Mouse (Mus musculus) liver, embryonic 14.5 days (tissue): ENCODE results near the gene Orai1. TPM values are rescaled to one million over a fixed set of nuclear protein-coding genes. Genes with fewer than 3 reads are reported as not detected.

Experiments used
- ATAC-seq: fragments of 200-750 bp; cut with Nextera tagmentation; 2 replicates; pipeline ENCODE4 v1.8.0; 2017; ENCODE audit warnings: moderate number of reproducible peaks, mild to moderate bottlenecking, moderate library complexity; ENCODE audit not compliant: insufficient read depth
- DNase-seq, 3 experiments: peaks; one replicate each; pipeline ENCODE4 v3.0.0-alpha.2; 2012 to 2013; ENCODE audit warnings: low read depth in 3 of 3, low spot score in 3 of 3
- H3K27ac ChIP-seq: fragments of 300-500 bp; sonication (generic); 2 replicates; pipeline ENCODE4 v1.5.1; 2014; ENCODE audit warnings: moderate library complexity, mild to moderate bottlenecking, control low read depth, inconsistent platforms
- H3K27me3 ChIP-seq: fragments of 300-500 bp; sonication (generic); 2 replicates; pipeline ENCODE4 v1.6.1; 2014; ENCODE audit warnings: mild to moderate bottlenecking, low read length, moderate library complexity; ENCODE audit not compliant: control insufficient read depth, insufficient read depth
- H3K36me3 ChIP-seq: fragments of 300-500 bp; sonication (generic); replicated peaks from 2 replicates; pipeline ENCODE4 v1.6.1; 2014; ENCODE audit warnings: low read depth; ENCODE audit not compliant: control insufficient read depth, insufficient read depth
- H3K4me1 ChIP-seq, 2 experiments: fragments of 200-500 bp in 1 of 2; fragments of 300-500 bp in 1 of 2; sonication (generic) in 1 of 2; replicated peaks; 2 replicates each; pipeline ENCODE4 v1.6.1; 2012 to 2014; ENCODE audit warnings: antibody characterized with exemption in 1 of 2, inconsistent platforms in 1 of 2, low read length in 1 of 2; ENCODE audit not compliant: control insufficient read depth in 2 of 2, insufficient read depth in 2 of 2
- H3K4me2 ChIP-seq: fragments of 300-500 bp; sonication (generic); 2 replicates; pipeline ENCODE4 v1.6.1; 2014; ENCODE audit warnings: low read depth, mild to moderate bottlenecking, control low read depth, moderate library complexity
- H3K4me3 ChIP-seq, 2 experiments: fragments of 200-500 bp in 1 of 2; fragments of 300-500 bp in 1 of 2; sonication (generic) in 1 of 2; 2 replicates each; pipeline ENCODE4 v1.5.1; 2012 to 2014; ENCODE audit warnings: low read depth in 2 of 2, low read length in 2 of 2, mild to moderate bottlenecking in 2 of 2, control low read depth in 1 of 2, inconsistent platforms in 1 of 2, moderate library complexity in 1 of 2; ENCODE audit not compliant: insufficient read depth in 1 of 2
- H3K9ac ChIP-seq: fragments of 300-500 bp; sonication (generic); replicated peaks from 2 replicates; pipeline ENCODE4 v1.6.1; 2014; ENCODE audit warnings: mild to moderate bottlenecking, control low read depth, moderate library complexity
- H3K9me3 ChIP-seq: fragments of 300-500 bp; sonication (generic); 2 replicates; pipeline ENCODE4 v1.6.1; 2016; ENCODE audit warnings: low read length, mixed read lengths; ENCODE audit not compliant: control insufficient read depth
- CTCF ChIP-seq: IDR thresholded peaks from 2 replicates; pipeline ENCODE4 v1.5.1; 2016; ENCODE audit warnings: antibody characterized with exemption, low read depth, control low read depth
- EP300 ChIP-seq: IDR thresholded peaks from 2 replicates; pipeline ENCODE4 v1.6.1; 2016; ENCODE audit warnings: antibody characterized with exemption, low read depth
- WGBS: fragments of 180-500 bp; shearing (Covaris S2); extraction: QIAGEN DNeasy Blood & Tissue Kit; methylation state at CpG from one replicate; pipeline ENCODE4 v1.1.7; 2014; ENCODE audit not compliant: insufficient replicate concordance; 5-methylcytosine and 5-hydroxymethylcytosine counted together
- polyA plus RNA-seq, 2 experiments: library from polyadenylated mRNA; depleted of rRNA in 1 of 2; stranded (reverse) in 1 of 2; unstranded in 1 of 2; fragments of >200 nt; fragmentation: Nextera tagmentation in 1 of 2; extraction: Ambion mirVana in 1 of 2; gene quantifications; 2 replicates each; pipeline versions ENCODE4 v1.2.1 to v1.2.3; 2012 to 2014

Orai1 gene
- polyA plus RNA-seq, 2 experiments: 6.3 to 7.4 TPM

DNA sequence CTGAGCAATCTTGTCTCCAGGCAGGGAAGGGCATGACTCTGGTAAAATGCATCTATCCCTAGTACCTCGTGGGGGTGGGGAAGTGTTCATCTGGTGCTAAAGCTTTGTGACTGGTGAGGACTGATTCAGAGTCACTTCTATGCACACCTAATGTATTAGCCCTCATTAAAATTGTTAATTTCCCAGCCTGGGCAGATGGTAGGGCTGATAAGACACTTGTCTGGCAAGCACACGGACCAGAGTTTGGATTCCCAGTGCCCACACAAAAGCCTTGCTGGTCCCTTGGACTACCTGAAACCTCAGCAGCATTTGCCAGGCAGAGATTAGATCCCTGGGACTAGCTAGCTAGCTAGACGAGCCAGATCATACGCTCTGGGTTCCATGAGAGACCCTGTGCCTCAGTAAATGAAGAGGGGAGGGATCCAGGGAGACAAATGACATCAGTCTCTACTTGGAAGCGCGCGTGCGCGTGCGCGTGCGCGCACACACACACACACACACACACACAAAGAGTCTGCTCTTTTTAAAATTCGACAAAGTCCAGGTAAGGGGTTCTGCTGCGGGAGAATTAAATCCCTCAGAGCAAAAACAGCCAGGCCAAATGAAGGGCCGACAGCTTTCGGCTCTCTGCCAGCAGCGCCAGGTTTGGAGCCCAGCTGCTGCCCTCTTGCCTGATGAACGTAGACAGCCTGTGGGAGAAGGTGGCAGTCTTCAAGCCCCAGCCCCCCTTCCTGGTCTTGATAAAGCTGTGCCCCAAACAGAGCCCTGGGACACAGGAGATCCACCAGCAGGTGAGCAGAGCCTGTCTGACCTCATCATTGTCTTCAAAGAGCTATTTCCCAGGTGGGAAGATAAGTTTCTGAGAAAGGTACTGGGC lies 8.9 kb upstream of the Orai1 start:
- Histone ChIP-seq H3K4me2 (no peak overlapping the region), H3K36me3 (no peaks in the 10 kb centered on the region), H3K27me3 (no peaks in the 10 kb centered on the region; the same call in 1 of the 2 replicates), H3K27ac (no peak overlapping the region), H3K9me3 (no peaks in the 10 kb centered on the region), H3K4me3 (no peak overlapping the region), H3K4me1 (peaks cover 0 to 5% of the 10 kb centered on the region in 2 experiments; a peak in 2 of 4 replicates), H3K9ac (no peak overlapping the region)
- 63% methylated on average over 19 of the region's 19 CpGs for WGBS
- TF ChIP-seq EP300 (no peak), CTCF (no peak)
- DNase-seq: no peak
- no peak for ATAC-seq

DNA sequence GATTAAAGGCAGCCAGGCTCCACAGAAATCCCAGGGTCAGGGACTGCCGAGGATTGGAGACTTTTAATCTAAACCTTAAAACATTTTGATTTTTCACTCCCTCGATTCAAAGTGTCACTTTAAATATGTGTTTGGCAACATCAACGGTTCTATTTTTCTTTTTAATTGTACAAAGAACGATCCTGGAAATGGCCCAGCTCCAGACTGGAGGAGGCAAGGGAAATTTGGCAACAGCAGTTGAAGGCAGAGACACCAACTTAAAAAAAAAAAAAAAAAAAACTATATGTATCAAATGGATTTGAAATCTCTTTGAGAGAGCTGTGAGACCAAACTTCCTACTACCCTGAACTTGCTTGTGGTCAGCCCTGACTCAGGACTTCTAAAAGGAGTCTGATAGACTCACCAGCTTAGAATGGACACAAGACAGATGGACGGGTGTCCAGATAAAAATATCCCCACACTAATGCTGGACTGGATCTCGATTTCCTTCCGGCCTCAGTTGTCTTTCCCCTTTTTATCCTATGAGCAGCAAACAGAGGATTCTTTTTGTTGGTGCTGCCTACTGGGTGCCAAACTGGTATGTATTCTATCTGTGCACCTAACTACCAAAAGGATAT lies 5.9 kb upstream of the Orai1 start:
- no peak overlapping the region for H3K9ac ChIP-seq
- no peaks in the 10 kb centered on the region for H3K9me3 ChIP-seq
- H3K27me3 ChIP-seq: no peaks in the 10 kb centered on the region; the same call in 1 of the 2 replicates
- ATAC-seq: no peak
- H3K27ac ChIP-seq: no peak overlapping the region
- H3K36me3 ChIP-seq: no peaks in the 10 kb centered on the region
- H3K4me1 ChIP-seq: peaks cover 3 to 4% of the 10 kb centered on the region in 2 experiments
- no peak overlapping the region for H3K4me3 ChIP-seq
- no peak overlapping the region for H3K4me2 ChIP-seq
- WGBS: 54% methylated on average over 7 of the region's 7 CpGs
- no peak for TF ChIP-seq EP300
- no peak for TF ChIP-seq CTCF
- DNase-seq: no peak

DNA sequence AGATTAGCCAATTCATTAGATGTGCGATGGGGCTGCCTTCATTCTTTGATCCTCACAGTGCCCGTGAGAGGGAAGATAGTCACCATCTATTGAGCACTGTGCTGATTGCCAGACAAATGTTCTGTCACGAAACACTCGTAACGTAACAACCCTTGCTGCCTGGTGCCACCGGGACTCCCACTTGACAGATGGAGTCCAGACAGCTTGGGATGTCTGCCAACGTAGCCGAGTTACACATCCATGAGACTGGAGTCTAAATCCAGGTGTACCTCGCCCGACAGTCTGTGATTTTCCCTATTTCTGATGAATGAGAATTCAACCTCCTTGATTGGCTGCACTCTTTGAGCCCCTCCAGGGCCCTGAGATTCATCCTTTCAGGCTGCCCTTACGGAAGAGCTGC lies 5.0 kb upstream of the Orai1 start:
- Histone ChIP-seq H3K27ac (no peak overlapping the region), H3K4me1 (peaks cover 9 to 10% of the 10 kb centered on the region in 2 experiments), H3K36me3 (no peaks in the 10 kb centered on the region), H3K4me2 (no peak overlapping the region), H3K27me3 (no peaks in the 10 kb centered on the region; the same call in 1 of the 2 replicates), H3K9me3 (no peaks in the 10 kb centered on the region), H3K9ac (no peak overlapping the region), H3K4me3 (no peak overlapping the region)
- TF ChIP-seq EP300 (no peak), CTCF (no peak)
- ATAC-seq (no peak), DNase-seq (no peak)
- 78% methylated on average over 11 of the region's 11 CpGs for WGBS

DNA sequence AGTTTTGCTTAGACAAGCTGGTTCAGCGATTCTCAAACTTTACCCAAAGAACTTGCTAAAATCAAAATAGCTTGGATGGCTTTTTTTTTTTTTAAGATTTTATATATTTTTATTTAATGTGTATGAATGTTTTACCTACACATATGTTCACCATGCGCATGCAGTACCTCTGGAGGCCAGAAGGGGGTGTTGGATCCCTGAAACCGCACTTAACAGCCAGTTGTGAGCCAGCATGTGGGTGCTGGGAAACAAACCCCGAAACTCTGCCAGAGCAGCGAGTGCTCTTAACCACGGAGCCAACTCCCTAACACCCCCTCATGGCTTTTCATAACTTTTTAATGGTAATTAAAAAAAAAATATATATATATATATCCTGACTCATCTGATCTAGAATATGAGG lies 4.1 kb upstream of the Orai1 start:
- Histone ChIP-seq H3K36me3 (no peaks in the 10 kb centered on the region), H3K4me2 (no peak overlapping the region), H3K9ac (no peak overlapping the region), H3K27ac (no peak overlapping the region), H3K9me3 (no peaks in the 10 kb centered on the region), H3K27me3 (no peaks in the 10 kb centered on the region; the same call in 1 of the 2 replicates), H3K4me1 (peaks cover 11 to 14% of the 10 kb centered on the region in 2 experiments), H3K4me3 (no peak overlapping the region)
- WGBS: 84% methylated on average over 6 of the region's 6 CpGs
- no peak for ATAC-seq
- TF ChIP-seq EP300 (no peak), CTCF (peak; percentile 68)
- DNase-seq: no peak

DNA sequence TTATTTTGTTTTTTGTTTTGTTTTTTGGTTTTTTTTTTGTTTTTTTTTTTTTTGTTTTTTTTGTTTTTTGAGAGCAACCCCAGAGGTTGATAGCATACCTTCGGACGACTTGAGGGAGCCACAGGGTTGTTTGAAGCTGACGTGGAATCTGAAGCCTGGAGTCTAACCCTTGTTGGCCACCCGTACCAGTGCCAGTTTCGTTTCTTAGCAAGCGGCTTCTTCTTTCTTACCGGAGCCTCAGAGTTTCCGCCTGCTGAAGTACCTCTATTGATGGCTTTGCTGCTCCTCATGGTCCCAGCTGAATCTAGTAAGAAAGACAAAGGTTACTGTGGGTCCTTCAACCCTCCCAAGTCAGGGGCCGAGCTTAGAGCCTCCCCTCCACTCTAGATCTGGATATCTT lies 3.2 kb upstream of the Orai1 start:
- Histone ChIP-seq H3K4me3 (no peak overlapping the region), H3K4me1 (peaks cover 17 to 18% of the 10 kb centered on the region in 2 experiments), H3K27me3 (no peaks in the 10 kb centered on the region; the same call in 1 of the 2 replicates), H3K9ac (no peak overlapping the region), H3K9me3 (no peaks in the 10 kb centered on the region), H3K36me3 (no peaks in the 10 kb centered on the region), H3K4me2 (no peak overlapping the region), H3K27ac (no peak overlapping the region)
- TF ChIP-seq CTCF (no peak), EP300 (no peak)
- 84% methylated on average over 9 of the region's 9 CpGs for WGBS
- no peak for DNase-seq
- no peak for ATAC-seq
